Mouse (Mus musculus): ENCODE measurements around the gene Asb3.
"Not testable (repeated sequence)": the region's sequence is repeated elsewhere in the genome, so short reads cannot be mapped to it uniquely, and the experiment has no call there.

The Asb3 gene

DNA sequence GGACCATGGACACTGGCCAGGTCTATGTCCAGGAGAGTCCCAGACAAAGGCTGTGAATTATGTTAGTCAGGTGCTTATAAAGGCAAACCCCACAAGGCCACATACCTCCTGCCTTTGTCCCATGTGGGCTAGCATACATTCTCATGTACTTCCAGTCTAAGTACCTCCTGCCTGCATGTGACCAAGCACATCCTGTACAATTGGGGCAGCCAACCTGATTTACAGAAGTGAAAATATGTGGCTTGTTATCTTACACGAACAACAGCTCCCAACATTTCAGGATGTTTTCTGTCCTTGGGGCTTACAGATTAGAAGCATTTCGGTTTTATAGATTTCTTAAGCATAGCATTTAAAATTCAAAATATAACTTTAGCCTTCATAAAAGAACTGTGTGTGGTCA, 114.8 kb downstream of the Asb3 start:
- in situ Hi-C loops (cut with MboI, MseI): no loop called here

DNA sequence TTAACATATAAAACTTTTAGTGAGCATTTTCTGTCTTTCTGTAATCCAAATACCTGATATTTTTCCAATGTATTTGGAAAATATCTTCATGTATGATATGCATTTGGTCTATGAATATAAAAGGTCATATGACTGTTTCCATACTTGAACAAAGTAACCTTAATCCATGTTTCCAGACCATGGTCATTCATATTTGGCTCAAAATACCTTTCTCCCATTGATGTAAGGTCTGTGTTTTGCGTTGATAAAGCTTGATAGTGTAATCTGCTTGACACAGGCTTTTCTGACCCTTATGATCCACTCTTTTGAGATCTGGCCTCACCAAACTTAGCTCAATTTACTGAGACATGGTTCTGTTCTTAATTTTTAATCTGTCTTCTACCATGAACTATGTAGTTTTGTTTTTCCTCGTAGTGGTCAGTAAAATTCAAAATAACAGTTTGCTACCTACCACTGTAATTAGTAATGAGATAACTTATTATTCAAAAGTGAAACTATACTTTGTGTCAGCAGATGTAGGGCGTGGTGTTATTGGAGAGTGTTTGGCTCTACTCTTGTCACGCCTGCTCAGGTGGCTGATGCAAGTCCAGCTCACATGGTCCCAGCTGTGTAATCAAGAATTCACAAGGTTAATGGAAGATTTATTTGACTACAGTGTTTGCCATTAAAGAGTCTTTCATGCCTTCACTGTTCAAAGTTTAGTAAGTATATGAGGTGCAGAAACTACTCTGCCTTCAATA, 116.1 kb downstream of the Asb3 start:
- in situ Hi-C loops (cut with MboI, MseI): no loop called here

GRCm38 (mm10) chr11:31009668-31010067, 124.5 kb downstream of the Asb3 start:
- in situ Hi-C loops (cut with MboI, MseI): not testable (repeated sequence)

DNA sequence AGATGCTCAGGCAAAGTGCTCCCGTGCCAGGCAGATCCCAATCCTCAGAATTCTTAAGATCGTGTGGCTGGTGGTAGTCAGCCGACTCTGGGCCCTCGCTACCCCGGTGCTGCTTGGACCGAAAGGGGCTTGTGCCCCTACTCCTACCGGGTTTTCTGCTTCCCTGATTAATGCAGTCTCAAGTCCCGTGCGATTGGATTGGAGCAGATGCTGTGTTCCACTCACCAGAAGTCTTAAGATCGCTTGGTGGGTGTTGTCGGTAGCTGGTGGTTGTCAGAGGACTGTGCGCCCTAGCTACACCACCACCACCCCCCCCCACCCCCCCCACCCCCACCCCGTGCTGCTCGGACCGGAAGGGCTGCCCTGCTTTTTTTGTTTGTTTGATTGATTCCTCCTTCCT, 132.2 kb downstream of the Asb3 start:
- in situ Hi-C loops (cut with MboI, MseI): not testable (repeated sequence)

- in situ Hi-C loops (cut with MboI, MseI): no loop called here
These were observed 149.7 kb downstream of the Asb3 start for GRCm38 (mm10) chr11:31034958-31035357.

- in situ Hi-C loops (cut with MboI, MseI): no loop called here
These were observed 204.8 kb downstream of the Asb3 start for GRCm38 (mm10) chr11:31089973-31090372.

- in situ Hi-C loops (cut with MboI, MseI): no loop called here
These were observed 205.3 kb downstream of the Asb3 start for GRCm38 (mm10) chr11:31090478-31090978.

DNA sequence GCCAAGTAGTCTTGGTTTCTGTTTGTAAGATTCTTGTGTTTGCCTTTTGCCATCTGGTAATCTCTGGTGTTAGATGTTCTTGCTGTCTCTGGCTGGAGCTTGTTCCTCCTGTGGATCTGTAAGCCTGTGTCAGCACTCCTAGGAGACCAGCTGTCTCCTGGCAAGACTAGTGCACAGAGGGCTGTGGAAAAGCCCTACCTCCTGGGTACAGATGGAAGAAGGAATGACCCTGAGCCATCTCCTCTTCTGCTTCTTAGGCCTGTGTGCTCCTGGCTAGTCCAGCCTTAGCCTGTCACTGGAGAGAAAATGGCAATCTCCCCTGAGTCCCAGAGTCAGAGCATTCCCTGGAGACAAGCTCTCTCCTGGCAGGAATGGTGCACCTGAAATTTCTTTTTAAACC, 214.3 kb downstream of the Asb3 start:
- in situ Hi-C loops (cut with MboI, MseI): not testable (repeated sequence)

DNA sequence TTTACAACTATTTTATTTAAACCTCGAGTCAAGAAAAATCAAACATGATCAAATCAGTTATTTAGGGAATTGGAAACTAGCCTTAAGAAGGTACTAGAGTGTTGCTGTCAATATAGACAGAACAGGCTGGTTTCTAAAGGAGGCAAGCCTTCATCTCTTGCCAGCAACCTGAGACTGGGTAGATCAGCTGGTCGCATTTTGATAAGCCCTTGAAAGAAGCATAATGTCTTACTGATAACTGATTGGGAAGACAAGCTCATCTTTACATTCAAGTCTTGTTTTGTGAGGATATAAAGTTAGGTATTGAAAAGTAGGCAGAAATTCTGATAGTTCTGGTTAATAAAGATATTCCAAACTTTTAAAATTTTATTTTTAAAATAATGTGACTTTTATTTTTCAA, 217.0 kb downstream of the Asb3 start:
- in situ Hi-C loops (cut with MboI, MseI): no loop called here

GRCm38 (mm10) chr11:31105364-31105763, 220.1 kb downstream of the Asb3 start:
- in situ Hi-C loops (cut with MboI, MseI): no loop called here

DNA sequence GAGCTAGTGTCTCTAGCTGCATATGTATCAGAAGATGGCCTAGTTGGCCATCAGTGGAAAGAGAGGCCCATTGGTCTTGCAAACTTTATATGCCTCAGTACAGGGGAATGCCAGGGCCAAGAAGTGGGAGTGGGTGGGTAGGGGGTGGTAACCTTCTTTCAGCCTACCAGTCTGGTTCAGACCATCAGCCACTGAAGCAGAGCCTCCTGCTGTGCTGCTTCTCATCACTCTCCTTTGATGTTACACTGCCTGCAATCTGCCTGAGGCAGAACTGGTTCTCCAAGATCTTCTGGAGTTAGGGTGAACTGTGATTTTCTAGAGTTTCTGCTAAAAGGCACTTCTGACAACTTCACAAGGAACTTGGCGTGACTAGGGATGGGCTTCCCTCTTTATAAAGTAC, 241.7 kb downstream of the Asb3 start:
- in situ Hi-C loops (cut with MboI, MseI): not testable (repeated sequence)

DNA sequence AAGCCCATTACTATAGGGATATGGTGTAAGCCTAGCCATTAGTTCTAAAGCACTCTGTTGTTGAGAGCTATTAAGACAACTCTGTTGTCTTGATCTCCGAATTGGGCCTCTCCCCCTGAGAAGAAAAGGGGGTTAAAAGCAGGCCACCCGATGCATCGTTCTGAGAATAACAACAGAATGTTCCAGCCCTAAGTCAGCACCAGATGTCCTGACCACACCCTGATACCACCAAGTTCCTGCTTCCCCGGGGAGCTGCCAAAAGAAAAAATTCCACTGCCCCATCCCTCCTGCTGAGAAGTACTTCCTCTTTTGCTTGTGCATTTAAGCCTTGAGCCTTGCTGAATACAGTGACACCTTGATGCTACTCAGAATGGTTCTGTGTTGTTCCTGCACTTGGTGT, 248.5 kb downstream of the Asb3 start:
- in situ Hi-C loops (cut with MboI, MseI): not testable (repeated sequence)

- in situ Hi-C loops (cut with MboI, MseI): not testable (repeated sequence)
These were observed 249.6 kb downstream of the Asb3 start for GRCm38 (mm10) chr11:31134824-31135223.

GRCm38 (mm10) chr11:31138394-31138793, 253.2 kb downstream of the Asb3 start:
- in situ Hi-C loops (cut with MboI, MseI): not testable (repeated sequence)
